Mouse (Mus musculus): ENCODE results near the gene Lrrc26. TPM values are rescaled to one million over a fixed set of nuclear protein-coding genes. Genes with fewer than 3 reads are reported as not detected.
A peak's percentile ranks its signal among the peaks of the same experiment; 100 is the strongest.

Gene Lrrc26
- polyA plus RNA-seq, 1 experiment from 2014 or later = not detected

- 0 out of 2 replicates have a peak overlapping the region, but pooled peaks have one; percentile 23 for H3K27ac ChIP-seq (replicated peaks)
Observed at GRCm38 (mm10) chr2:25292054-25292544, 2.4 kb downstream of the Lrrc26 start.

GRCm38 (mm10) chr2:25292856-25293255, 3.1 kb downstream of the Lrrc26 start:
- H3K27me3 ChIP-seq (ENCODE audit: low read depth, poor library complexity, severe bottlenecking) = peaks cover 100% of the 10 kb centered on the region
- WGBS = 0% methylated on average over 1 of the region's 1 CpGs
- peaks cover 28% of the 10 kb centered on the region for H3K4me1 ChIP-seq
- no peak overlapping the region for H3K27ac ChIP-seq (replicated peaks)
- H3K36me3 ChIP-seq = no peaks in the 10 kb centered on the region
- H3K9me3 ChIP-seq (replicated peaks) = no peaks in the 10 kb centered on the region
- DNase-seq (ENCODE audit: low spot score) = peak; percentile 83
- no peak overlapping the region for H3K4me3 ChIP-seq

More at GRCm38 (mm10) chr2:25292054-25292544, 2.4 kb downstream of the Lrrc26 start:
- no peaks in the 10 kb centered on the region for H3K36me3 ChIP-seq
- peak overlapping the region; percentile 45 for H3K4me3 ChIP-seq
- H3K9me3 ChIP-seq (replicated peaks) = no peaks in the 10 kb centered on the region
- H3K27me3 ChIP-seq (ENCODE audit: low read depth, poor library complexity, severe bottlenecking) = peaks cover 100% of the 10 kb centered on the region
- WGBS = 6% methylated on average over 42 of the region's 43 CpGs
- peaks cover 28% of the 10 kb centered on the region for H3K4me1 ChIP-seq
- DNase-seq (ENCODE audit: low spot score) = no peak

GRCm38 (mm10) chr2:25293706-25294105, 4.0 kb downstream of the Lrrc26 start:
- Histone ChIP-seq H3K4me3 (no peak overlapping the region), H3K27me3 (ENCODE audit: low read depth, poor library complexity, severe bottlenecking) (peaks cover 94% of the 10 kb centered on the region), H3K4me1 (peaks cover 28% of the 10 kb centered on the region), H3K9me3 (replicated peaks) (no peaks in the 10 kb centered on the region), H3K27ac (replicated peaks) (no peak overlapping the region), H3K36me3 (no peaks in the 10 kb centered on the region)
- 73% methylated on average over 9 of the region's 9 CpGs for whole genome bisulfite sequencing
- DNase-seq (ENCODE audit: low spot score) = no peak

- H3K4me3 ChIP-seq = no peak overlapping the region
- 83% methylated on average over 8 of the region's 8 CpGs for WGBS
- H3K9me3 ChIP-seq (replicated peaks) = no peaks in the 10 kb centered on the region
- H3K4me1 ChIP-seq = peaks cover 6% of the 10 kb centered on the region
- DNase-seq (ENCODE audit: low spot score) = no peak
- H3K27me3 ChIP-seq (ENCODE audit: low read depth, poor library complexity, severe bottlenecking) = peaks cover 61% of the 10 kb centered on the region
- no peaks in the 10 kb centered on the region for H3K36me3 ChIP-seq
- no peak overlapping the region for H3K27ac ChIP-seq (replicated peaks)
Observed at GRCm38 (mm10) chr2:25297093-25297492, 7.4 kb downstream of the Lrrc26 start.

GRCm38 (mm10) chr2:25298046-25298445, 8.3 kb downstream of the Lrrc26 start:
- H3K4me1 ChIP-seq = no peaks in the 10 kb centered on the region; the same call in 1 of the 2 replicates
- WGBS = 89% methylated on average over 10 of the region's 10 CpGs
- no peak for DNase-seq (ENCODE audit: low spot score)
- no peak overlapping the region for H3K27ac ChIP-seq (replicated peaks)
- H3K9me3 ChIP-seq (replicated peaks) = no peaks in the 10 kb centered on the region
- H3K27me3 ChIP-seq (ENCODE audit: low read depth, poor library complexity, severe bottlenecking) = peaks cover 57% of the 10 kb centered on the region
- no peaks in the 10 kb centered on the region for H3K36me3 ChIP-seq
- no peak overlapping the region for H3K4me3 ChIP-seq

GRCm38 (mm10) chr2:25303452-25303851, 13.7 kb downstream of the Lrrc26 start:
- 84% methylated on average over 3 of the region's 3 CpGs for WGBS
- H3K36me3 ChIP-seq = no peaks in the 10 kb centered on the region
- H3K4me1 ChIP-seq = peaks cover 18% of the 10 kb centered on the region
- no peak overlapping the region for H3K4me3 ChIP-seq
- H3K27me3 ChIP-seq (ENCODE audit: low read depth, poor library complexity, severe bottlenecking) = peaks cover 60% of the 10 kb centered on the region
- H3K27ac ChIP-seq (replicated peaks) = no peak overlapping the region
- H3K9me3 ChIP-seq (replicated peaks) = no peaks in the 10 kb centered on the region
- DNase-seq (ENCODE audit: low spot score) = no peak

- DNase-seq (ENCODE audit: low spot score) = no peak
- H3K36me3 ChIP-seq = no peaks in the 10 kb centered on the region
- H3K4me1 ChIP-seq = peaks cover 18% of the 10 kb centered on the region
- H3K27ac ChIP-seq (replicated peaks) = no peak overlapping the region
- H3K9me3 ChIP-seq (replicated peaks) = no peaks in the 10 kb centered on the region
- peaks cover 66% of the 10 kb centered on the region for H3K27me3 ChIP-seq (ENCODE audit: low read depth, poor library complexity, severe bottlenecking)
- 75% methylated on average over 7 of the region's 7 CpGs for WGBS
- H3K4me3 ChIP-seq = peak overlapping the region; percentile 61
Observed at GRCm38 (mm10) chr2:25303931-25304656, 14.4 kb downstream of the Lrrc26 start.

GRCm38 (mm10) chr2:25304657-25305541, 15.2 kb downstream of the Lrrc26 start:
- peak; percentile 70 for DNase-seq (ENCODE audit: low spot score)
- WGBS = 2% methylated on average over 44 of the region's 45 CpGs
- no peaks in the 10 kb centered on the region for H3K36me3 ChIP-seq
- H3K4me1 ChIP-seq = peaks cover 18% of the 10 kb centered on the region
- H3K27me3 ChIP-seq (ENCODE audit: low read depth, poor library complexity, severe bottlenecking) = peaks cover 74% of the 10 kb centered on the region
- H3K27ac ChIP-seq (replicated peaks) = peak overlapping the region; percentile 72; the same call in 1 of the 2 replicates
- H3K4me3 ChIP-seq = peak overlapping the region; percentile 61
- no peaks in the 10 kb centered on the region for H3K9me3 ChIP-seq (replicated peaks)

- Histone ChIP-seq H3K36me3 (no peaks in the 10 kb centered on the region), H3K9me3 (replicated peaks) (no peaks in the 10 kb centered on the region), H3K4me1 (peaks cover 18% of the 10 kb centered on the region), H3K27ac (replicated peaks) (peak overlapping the region; percentile 72; the same call in 1 of the 2 replicates), H3K27me3 (ENCODE audit: low read depth, poor library complexity, severe bottlenecking) (peaks cover 83% of the 10 kb centered on the region), H3K4me3 (peak overlapping the region; percentile 61)
- 51% methylated on average over 14 of the region's 14 CpGs for WGBS
- no peak for DNase-seq (ENCODE audit: low spot score)
Observed at GRCm38 (mm10) chr2:25305587-25306359, 16.1 kb downstream of the Lrrc26 start.

GRCm38 (mm10) chr2:25310180-25310579, 20.5 kb downstream of the Lrrc26 start:
- peaks cover 100% of the 10 kb centered on the region for H3K27me3 ChIP-seq (ENCODE audit: low read depth, poor library complexity, severe bottlenecking)
- no peak overlapping the region for H3K4me3 ChIP-seq
- no peak overlapping the region for H3K27ac ChIP-seq (replicated peaks)
- no peaks in the 10 kb centered on the region for H3K9me3 ChIP-seq (replicated peaks)
- H3K36me3 ChIP-seq = no peaks in the 10 kb centered on the region
- DNase-seq (ENCODE audit: low spot score) = no peak
- peaks cover 12% of the 10 kb centered on the region for H3K4me1 ChIP-seq
- WGBS = 58% methylated on average over 10 of the region's 10 CpGs

- no peaks in the 10 kb centered on the region for H3K36me3 ChIP-seq
- WGBS = 2% methylated on average over 22 of the region's 22 CpGs
- H3K27ac ChIP-seq (replicated peaks) = no peak overlapping the region
- no peaks in the 10 kb centered on the region for H3K9me3 ChIP-seq (replicated peaks)
- H3K27me3 ChIP-seq (ENCODE audit: low read depth, poor library complexity, severe bottlenecking) = peaks cover 100% of the 10 kb centered on the region
- H3K4me3 ChIP-seq = no peak overlapping the region
- peaks cover 6% of the 10 kb centered on the region; the same call in 1 of the 2 replicates for H3K4me1 ChIP-seq
- no peak for DNase-seq (ENCODE audit: low spot score)
Observed at GRCm38 (mm10) chr2:25310969-25311368, 21.3 kb downstream of the Lrrc26 start.

GRCm38 (mm10) chr2:25311491-25311891, 21.8 kb downstream of the Lrrc26 start:
- Histone ChIP-seq H3K36me3 (no peaks in the 10 kb centered on the region), H3K4me1 (peaks cover 6% of the 10 kb centered on the region; the same call in 1 of the 2 replicates), H3K27ac (replicated peaks) (no peak overlapping the region), H3K27me3 (ENCODE audit: low read depth, poor library complexity, severe bottlenecking) (peaks cover 100% of the 10 kb centered on the region), H3K4me3 (no peak overlapping the region), H3K9me3 (replicated peaks) (no peaks in the 10 kb centered on the region)
- DNase-seq (ENCODE audit: low spot score) = no peak
- 6% methylated on average over 11 of the region's 11 CpGs for WGBS
